Mouse (Mus musculus): ENCODE results near the gene Coq2. TPM values are rescaled to one million over a fixed set of nuclear protein-coding genes. Genes with fewer than 3 reads are reported as not detected.

Coq2 gene
- total and polyA plus RNA-seq, 3 experiments: 21.7 to 47.1 (median 29.5) TPM

DNA sequence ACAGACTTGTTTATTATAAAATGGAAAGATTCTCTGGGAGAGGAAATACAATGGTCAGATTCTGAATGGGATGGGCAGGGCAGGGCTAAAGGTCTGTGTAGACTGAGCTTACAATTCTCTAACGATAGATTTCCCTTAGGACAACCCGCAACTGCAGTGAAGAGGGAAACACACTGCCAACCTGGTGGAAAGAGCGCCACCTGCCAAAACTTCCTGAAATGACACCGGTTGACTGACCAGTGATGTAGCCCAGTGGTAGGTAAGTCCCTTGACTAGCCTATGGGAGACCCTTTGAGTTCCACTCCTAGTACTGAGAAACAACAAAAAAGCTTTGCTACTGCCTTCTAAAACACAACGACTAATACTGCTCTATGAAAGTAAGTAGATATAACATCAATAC is 3.5 kb downstream of the Coq2 start:
- Histone ChIP-seq H3K36me3 (replicated peaks) (peaks cover 56% of the 10 kb centered on the region), H3K4me1 (ENCODE audit: insufficient read depth, low read depth, low read length) (peaks cover 41% of the 10 kb centered on the region), H3K27me3 (ENCODE audit: insufficient read depth, low read length) (no peaks in the 10 kb centered on the region; the same call in 1 of the 2 replicates), H3K9me3 (replicated peaks) (no peaks in the 10 kb centered on the region), H3K4me3 (ENCODE audit: low read depth, low read length) (no peak overlapping the region)
- ATAC-seq (ENCODE audit: extremely low read depth, insufficient number of reproducible peaks, low FRiP score, poor library complexity, severe bottlenecking) (peak; percentile 30; the same call in 1 of the 2 replicates), DNase-seq (ENCODE audit: low spot score) (no peak)
- peak; percentile 53 for TF ChIP-seq CTCF (IDR thresholded peaks at IDR 0.05; ENCODE audit: low read depth, low read length)
- TF ChIP-seq GATA1 (IDR thresholded peaks at IDR 0.05; ENCODE audit: borderline replicate concordance, low read length): no peak

DNA sequence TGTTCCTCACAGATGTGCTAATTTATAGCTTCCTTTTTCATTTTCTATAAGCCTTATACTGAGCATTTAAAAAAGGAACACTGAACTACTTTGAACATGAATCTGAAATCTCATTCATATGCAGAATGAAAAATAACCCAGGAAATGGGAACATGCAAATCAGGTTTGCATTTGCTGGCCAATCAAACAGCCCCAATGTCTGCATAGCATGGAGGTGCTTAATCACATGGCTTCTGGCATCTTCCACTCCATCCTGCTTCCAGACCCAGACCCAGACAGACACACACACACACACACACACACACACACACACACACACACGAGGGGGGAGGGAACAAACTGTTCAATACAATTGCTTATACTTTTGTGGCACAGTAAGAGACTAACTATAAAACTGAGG is 8.0 kb downstream of the Coq2 start:
- H3K4me3 ChIP-seq (ENCODE audit: low read depth, low read length): no peak overlapping the region
- H3K9me3 ChIP-seq (replicated peaks): no peaks in the 10 kb centered on the region
- H3K27me3 ChIP-seq (ENCODE audit: insufficient read depth, low read length): no peaks in the 10 kb centered on the region
- TF ChIP-seq CTCF (IDR thresholded peaks at IDR 0.05; ENCODE audit: low read depth, low read length) (no peak), POLR2AphosphoS5 (IDR thresholded peaks at IDR 0.05; ENCODE audit: insufficient replicate concordance, low read depth, low read length) (no peak), GATA2 (IDR thresholded peaks at IDR 0.05; ENCODE audit: borderline replicate concordance, low read depth, low read length) (no peak), TAL1 (conservative IDR thresholded peaks at IDR 0.05; ENCODE audit: low read depth, low read length) (no peak), GATA1 (IDR thresholded peaks at IDR 0.05; ENCODE audit: borderline replicate concordance, low read length) (no peak)
- DNase-seq (ENCODE audit: low spot score): no peak
- peaks cover 93% of the 10 kb centered on the region for H3K36me3 ChIP-seq (replicated peaks)
- ATAC-seq (ENCODE audit: extremely low read depth, insufficient number of reproducible peaks, low FRiP score, poor library complexity, severe bottlenecking): no peak
- peaks cover 32% of the 10 kb centered on the region for H3K4me1 ChIP-seq (ENCODE audit: insufficient read depth, low read depth, low read length)

DNA sequence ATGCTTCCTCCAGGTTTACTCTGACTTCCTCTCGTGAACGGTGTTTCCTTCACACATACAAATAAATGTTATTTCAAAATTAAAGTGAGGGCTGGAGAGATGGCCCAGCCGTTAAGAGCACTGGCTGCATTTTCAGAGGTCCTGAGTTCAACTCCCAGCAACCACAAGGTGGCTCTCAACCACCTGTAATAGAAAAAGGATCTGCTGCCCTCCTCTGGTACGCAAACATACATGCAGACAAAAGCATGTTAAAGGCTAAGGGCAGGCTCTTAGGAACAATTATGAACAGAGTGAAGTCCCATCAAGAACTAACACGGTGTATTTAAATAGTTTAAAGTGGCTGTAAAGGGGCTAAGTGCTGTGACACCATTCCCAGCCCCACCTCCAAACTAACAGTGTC is 11.1 kb downstream of the Coq2 start:
- TF ChIP-seq CTCF (IDR thresholded peaks at IDR 0.05; ENCODE audit: low read depth, low read length): peak; percentile 51
- no peak for TF ChIP-seq POLR2AphosphoS5 (IDR thresholded peaks at IDR 0.05; ENCODE audit: insufficient replicate concordance, low read depth, low read length)
- H3K4me1 ChIP-seq (ENCODE audit: insufficient read depth, low read depth, low read length): peaks cover 16% of the 10 kb centered on the region
- H3K36me3 ChIP-seq (replicated peaks): peaks cover 97% of the 10 kb centered on the region
- H3K27me3 ChIP-seq (ENCODE audit: insufficient read depth, low read length): no peaks in the 10 kb centered on the region
- H3K4me3 ChIP-seq (ENCODE audit: low read depth, low read length): no peak overlapping the region
- H3K9me3 ChIP-seq (replicated peaks): no peaks in the 10 kb centered on the region
- DNase-seq (ENCODE audit: low spot score) (no peak), ATAC-seq (ENCODE audit: extremely low read depth, insufficient number of reproducible peaks, low FRiP score, poor library complexity, severe bottlenecking) (peak; percentile 65)

DNA sequence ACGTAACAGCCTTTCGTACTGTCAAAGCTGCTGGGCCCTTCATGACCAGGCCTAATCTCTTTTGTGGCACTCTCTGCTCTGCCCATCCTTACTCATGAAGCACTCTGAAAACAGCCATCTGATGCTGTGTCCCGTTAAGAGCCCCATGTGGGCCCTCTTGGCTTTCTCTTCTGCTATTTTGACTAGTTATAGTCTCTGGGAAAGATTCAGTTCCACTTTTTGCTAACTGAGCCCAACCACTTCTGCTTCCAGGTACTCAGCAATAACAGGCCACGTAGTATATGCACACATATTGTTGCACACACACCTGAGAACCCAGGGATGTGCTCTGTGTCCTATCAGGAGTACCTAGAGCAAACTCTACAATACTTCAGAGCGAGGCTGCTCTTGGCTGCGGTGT is 11.9 kb downstream of the Coq2 start:
- Histone ChIP-seq H3K36me3 (replicated peaks) (peaks cover 97% of the 10 kb centered on the region), H3K4me1 (ENCODE audit: insufficient read depth, low read depth, low read length) (peaks cover 16% of the 10 kb centered on the region)

DNA sequence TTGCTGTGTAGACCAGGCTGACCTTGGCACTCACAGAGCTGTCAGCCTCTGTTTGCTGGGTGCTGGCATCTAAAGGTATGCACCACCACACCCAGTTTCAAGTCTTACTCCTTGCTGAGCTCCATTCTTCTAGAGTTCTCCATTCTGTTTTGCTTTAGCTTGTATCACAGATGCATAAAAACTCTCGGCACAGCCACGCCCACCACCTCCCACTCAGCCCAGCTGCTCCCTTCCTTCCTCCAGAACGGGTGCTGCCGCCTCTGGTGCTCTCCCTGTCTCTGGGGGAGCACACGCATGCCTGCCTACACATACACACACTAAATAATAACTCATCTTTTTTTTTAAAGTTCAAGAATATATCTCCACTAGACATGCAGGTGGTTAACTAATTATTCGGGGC is 16.5 kb downstream of the Coq2 start:
- no peak for TF ChIP-seq TAL1 (conservative IDR thresholded peaks at IDR 0.05; ENCODE audit: low read depth, low read length)
- TF ChIP-seq POLR2AphosphoS5 (IDR thresholded peaks at IDR 0.05; ENCODE audit: insufficient replicate concordance, low read depth, low read length): no peak
- no peak for TF ChIP-seq GATA1 (IDR thresholded peaks at IDR 0.05; ENCODE audit: borderline replicate concordance, low read length)
- Histone ChIP-seq H3K4me1 (ENCODE audit: insufficient read depth, low read depth, low read length) (peaks cover 17% of the 10 kb centered on the region), H3K27me3 (ENCODE audit: insufficient read depth, low read length) (no peaks in the 10 kb centered on the region), H3K9me3 (replicated peaks) (no peaks in the 10 kb centered on the region), H3K36me3 (replicated peaks) (peaks cover 97% of the 10 kb centered on the region), H3K4me3 (ENCODE audit: low read depth, low read length) (no peak overlapping the region)
- DNase-seq (ENCODE audit: low spot score): no peak
- ATAC-seq (ENCODE audit: extremely low read depth, insufficient number of reproducible peaks, low FRiP score, poor library complexity, severe bottlenecking): no peak

More for the DNA sequence above, 11.9 kb downstream of the Coq2 start:
- DNase-seq (ENCODE audit: low spot score) (no peak), ATAC-seq (ENCODE audit: extremely low read depth, insufficient number of reproducible peaks, low FRiP score, poor library complexity, severe bottlenecking) (no peak)
- no peaks in the 10 kb centered on the region for H3K27me3 ChIP-seq (ENCODE audit: insufficient read depth, low read length)
- TF ChIP-seq GATA1 (IDR thresholded peaks at IDR 0.05; ENCODE audit: borderline replicate concordance, low read length): no peak
- no peak for TF ChIP-seq POLR2AphosphoS5 (IDR thresholded peaks at IDR 0.05; ENCODE audit: insufficient replicate concordance, low read depth, low read length)
- no peak for TF ChIP-seq TAL1 (conservative IDR thresholded peaks at IDR 0.05; ENCODE audit: low read depth, low read length)
- no peak for TF ChIP-seq GATA2 (IDR thresholded peaks at IDR 0.05; ENCODE audit: borderline replicate concordance, low read depth, low read length)
- no peak overlapping the region for H3K4me3 ChIP-seq (ENCODE audit: low read depth, low read length)
- H3K9me3 ChIP-seq (replicated peaks): no peaks in the 10 kb centered on the region

DNA sequence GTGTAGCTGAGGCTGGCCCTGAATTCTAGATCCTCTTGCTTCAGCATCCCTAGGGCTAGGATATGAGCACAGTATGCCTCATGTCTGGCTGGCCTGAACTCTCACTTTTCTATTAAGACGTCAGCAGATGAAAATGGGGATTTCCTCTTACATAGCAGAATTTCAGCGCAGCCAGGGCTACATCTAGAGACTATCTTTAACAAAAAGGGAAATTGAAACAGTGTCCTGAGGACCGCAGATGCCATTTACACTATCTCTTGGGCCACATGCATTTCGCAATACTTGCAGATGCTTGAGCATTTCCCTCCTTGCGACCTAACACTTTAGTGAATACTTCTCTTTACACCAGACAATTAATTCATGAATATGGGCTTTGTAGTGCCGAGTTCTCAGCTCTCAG is 18.6 kb downstream of the Coq2 start:
- TF ChIP-seq GATA1 (IDR thresholded peaks at IDR 0.05; ENCODE audit: borderline replicate concordance, low read length) (no peak), TAL1 (conservative IDR thresholded peaks at IDR 0.05; ENCODE audit: low read depth, low read length) (no peak), GATA2 (IDR thresholded peaks at IDR 0.05; ENCODE audit: borderline replicate concordance, low read depth, low read length) (no peak), CTCF (IDR thresholded peaks at IDR 0.05; ENCODE audit: low read depth, low read length) (no peak), POLR2AphosphoS5 (IDR thresholded peaks at IDR 0.05; ENCODE audit: insufficient replicate concordance, low read depth, low read length) (no peak)
- no peak overlapping the region for H3K4me3 ChIP-seq (ENCODE audit: low read depth, low read length)
- H3K4me1 ChIP-seq (ENCODE audit: insufficient read depth, low read depth, low read length): peaks cover 17% of the 10 kb centered on the region
- DNase-seq (ENCODE audit: low spot score): no peak
- no peaks in the 10 kb centered on the region for H3K9me3 ChIP-seq (replicated peaks)
- peaks cover 5% of the 10 kb centered on the region for H3K27me3 ChIP-seq (ENCODE audit: insufficient read depth, low read length)
- peak; percentile 28; the same call in 1 of the 2 replicates for ATAC-seq (ENCODE audit: extremely low read depth, insufficient number of reproducible peaks, low FRiP score, poor library complexity, severe bottlenecking)
- peaks cover 87% of the 10 kb centered on the region for H3K36me3 ChIP-seq (replicated peaks)

DNA sequence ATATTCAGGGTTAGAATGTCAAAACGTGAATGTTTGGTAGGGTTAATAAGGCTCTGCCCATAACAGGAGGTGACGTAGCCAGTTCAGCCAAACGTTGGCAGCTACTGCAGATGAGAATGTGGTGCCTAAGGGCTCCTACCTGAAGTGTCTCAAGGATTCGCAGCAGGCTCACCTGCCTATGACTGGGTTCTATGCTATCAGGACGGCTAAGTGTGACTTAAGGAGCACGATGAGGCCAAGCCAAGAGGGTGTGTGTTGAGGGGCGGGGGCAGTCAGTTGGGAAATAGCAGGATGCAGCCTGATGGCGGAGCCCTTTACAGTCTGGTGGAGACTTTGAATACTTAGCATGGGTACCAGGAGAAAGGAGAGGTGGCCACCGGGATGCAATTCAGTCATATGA is 22.6 kb downstream of the Coq2 start:
- peaks cover 46% of the 10 kb centered on the region for H3K36me3 ChIP-seq (replicated peaks)
- peaks cover 11% of the 10 kb centered on the region for H3K27me3 ChIP-seq (ENCODE audit: insufficient read depth, low read length)
- no peaks in the 10 kb centered on the region for H3K9me3 ChIP-seq (replicated peaks)
- ATAC-seq (ENCODE audit: extremely low read depth, insufficient number of reproducible peaks, low FRiP score, poor library complexity, severe bottlenecking) (no peak), DNase-seq (ENCODE audit: low spot score) (no peak)
- TF ChIP-seq POLR2AphosphoS5 (IDR thresholded peaks at IDR 0.05; ENCODE audit: insufficient replicate concordance, low read depth, low read length) (no peak), CTCF (IDR thresholded peaks at IDR 0.05; ENCODE audit: low read depth, low read length) (no peak), GATA1 (IDR thresholded peaks at IDR 0.05; ENCODE audit: borderline replicate concordance, low read length) (no peak), GATA2 (IDR thresholded peaks at IDR 0.05; ENCODE audit: borderline replicate concordance, low read depth, low read length) (no peak), TAL1 (conservative IDR thresholded peaks at IDR 0.05; ENCODE audit: low read depth, low read length) (no peak)
- H3K4me3 ChIP-seq (ENCODE audit: low read depth, low read length): no peak overlapping the region
- peaks cover 52% of the 10 kb centered on the region for H3K4me1 ChIP-seq (ENCODE audit: insufficient read depth, low read depth, low read length)
